Mouse (Mus musculus) lung, postnatal 0 days (tissue): ENCODE data around the gene Abcc6. TPM values are rescaled to one million over a fixed set of nuclear protein-coding genes. Genes with fewer than 3 reads are reported as not detected.

Experiments used
- ATAC-seq: fragments of 200-750 bp; cut with Nextera tagmentation; 2 replicates; pipeline ENCODE4 v1.8.0; 2017; ENCODE audit warnings: moderate library complexity
- DNase-seq: peaks from one replicate; pipeline ENCODE4 v3.0.0-alpha.2; 2016; ENCODE audit warnings: low spot score
- H3K27ac ChIP-seq: fragments of 300-500 bp; sonication (generic); 2 replicates; pipeline ENCODE4 v1.5.1; 2014; ENCODE audit warnings: antibody characterized with exemption, mild to moderate bottlenecking, low read length, mixed read lengths
- H3K27me3 ChIP-seq: fragments of 300-500 bp; sonication (generic); replicated peaks from 2 replicates; pipeline ENCODE4 v1.6.1; 2014; ENCODE audit warnings: low read length, mixed read lengths; ENCODE audit not compliant: insufficient read depth
- H3K36me3 ChIP-seq: fragments of 300-500 bp; sonication (generic); 2 replicates; pipeline ENCODE4 v1.6.1; 2014; ENCODE audit warnings: low read length, mixed read lengths; ENCODE audit not compliant: insufficient read depth
- H3K4me1 ChIP-seq: fragments of 300-500 bp; sonication (generic); 2 replicates; pipeline ENCODE4 v1.6.1; 2014; ENCODE audit warnings: antibody characterized with exemption, low read depth, low read length, mixed read lengths; ENCODE audit not compliant: insufficient read depth
- H3K4me2 ChIP-seq: fragments of 300-500 bp; sonication (generic); replicated peaks from 2 replicates; pipeline ENCODE4 v1.6.1; 2014; ENCODE audit warnings: low read depth, mild to moderate bottlenecking, low read length, moderate library complexity, mixed read lengths
- H3K4me3 ChIP-seq: fragments of 300-500 bp; sonication (generic); 2 replicates; pipeline ENCODE4 v1.5.1; 2014; ENCODE audit warnings: low read depth, low read length
- H3K9ac ChIP-seq: fragments of 300-500 bp; sonication (generic); replicated peaks from 2 replicates; pipeline ENCODE4 v1.6.1; 2014; ENCODE audit warnings: low read depth, mild to moderate bottlenecking
- H3K9me3 ChIP-seq: fragments of 300-500 bp; sonication (generic); 2 replicates; pipeline ENCODE4 v1.6.1; 2016; ENCODE audit warnings: low read length, mixed read lengths
- CTCF ChIP-seq: IDR thresholded peaks from 2 replicates; pipeline ENCODE4 v1.5.1; 2016; ENCODE audit warnings: antibody characterized with exemption, mild to moderate bottlenecking
- EP300 ChIP-seq: IDR thresholded peaks from 2 replicates; pipeline ENCODE4 v1.6.1; 2016; ENCODE audit warnings: antibody characterized with exemption, mild to moderate bottlenecking, control low read depth
- WGBS: fragments of 180-500 bp; shearing (Covaris S2); extraction: QIAGEN DNeasy Blood & Tissue Kit; methylation state at CpG from one replicate; pipeline ENCODE4 v1.1.7; 2014; 5-methylcytosine and 5-hydroxymethylcytosine counted together
- polyA plus RNA-seq: library from polyadenylated mRNA; unstranded; fragments of >200 nt; fragmentation: Nextera tagmentation; extraction: Ambion mirVana; gene quantifications from 2 replicates; pipeline ENCODE4 v1.2.1, GENCODE M21; 2015

Abcc6 gene
- polyA plus RNA-seq, 1 experiment from 2014 or later = 0.26 TPM

DNA sequence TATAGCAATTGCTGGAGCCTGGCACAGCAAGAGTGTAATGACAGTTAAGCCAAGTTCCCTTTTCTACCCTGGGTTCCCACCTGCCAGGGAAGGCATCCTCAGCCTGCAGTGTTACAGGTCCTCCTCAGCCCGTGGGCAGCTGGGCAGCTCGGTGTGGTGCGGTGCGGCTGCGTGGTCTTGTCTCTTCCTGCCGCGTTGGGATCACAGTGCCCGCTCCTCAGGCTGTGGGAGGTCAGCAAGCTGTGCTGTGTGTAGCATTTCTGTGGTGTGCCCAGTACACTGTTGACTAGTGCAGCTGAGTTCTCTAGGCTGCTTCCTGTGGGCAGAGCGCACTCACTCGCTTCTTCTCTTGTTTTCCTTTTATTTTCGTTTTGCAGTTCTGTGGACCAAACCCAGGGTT is 28.8 kb upstream of the Abcc6 start:
- H3K4me3 ChIP-seq = no peak overlapping the region
- H3K36me3 ChIP-seq = peaks cover 18% of the 10 kb centered on the region
- no peak overlapping the region for H3K9ac ChIP-seq
- no peak overlapping the region for H3K27ac ChIP-seq
- no peaks in the 10 kb centered on the region for H3K4me1 ChIP-seq
- no peak for TF ChIP-seq EP300
- no peak for TF ChIP-seq CTCF
- DNase-seq (no peak), ATAC-seq (no peak)
- WGBS = 91% methylated on average over 11 of the region's 11 CpGs
- no peaks in the 10 kb centered on the region for H3K27me3 ChIP-seq
- no peak overlapping the region for H3K4me2 ChIP-seq
- H3K9me3 ChIP-seq = no peaks in the 10 kb centered on the region

GRCm38 (mm10) chr7:46053566-46053965 is 23.5 kb upstream of the Abcc6 start:
- Histone ChIP-seq H3K9me3 (no peaks in the 10 kb centered on the region), H3K27ac (no peak overlapping the region), H3K4me2 (no peak overlapping the region), H3K36me3 (peaks cover 10% of the 10 kb centered on the region; the same call in 1 of the 2 replicates), H3K4me1 (no peaks in the 10 kb centered on the region), H3K27me3 (no peaks in the 10 kb centered on the region), H3K9ac (no peak overlapping the region), H3K4me3 (no peak overlapping the region)
- no peak for TF ChIP-seq EP300
- TF ChIP-seq CTCF = no peak
- ATAC-seq (no peak), DNase-seq (no peak)
- WGBS = 86% methylated on average over 3 of the region's 3 CpGs

GRCm38 (mm10) chr7:46052161-46052821 is 22.2 kb upstream of the Abcc6 start:
- H3K9me3 ChIP-seq = no peaks in the 10 kb centered on the region
- 84% methylated on average over 4 of the region's 4 CpGs for WGBS
- no peak overlapping the region for H3K9ac ChIP-seq
- H3K4me2 ChIP-seq = no peak overlapping the region
- no peak overlapping the region for H3K4me3 ChIP-seq
- H3K27ac ChIP-seq = no peak overlapping the region
- no peak for ATAC-seq
- no peak for DNase-seq
- H3K4me1 ChIP-seq = no peaks in the 10 kb centered on the region
- peaks cover 10% of the 10 kb centered on the region; the same call in 1 of the 2 replicates for H3K36me3 ChIP-seq
- TF ChIP-seq CTCF = peak; percentile 41
- TF ChIP-seq EP300 = no peak
- H3K27me3 ChIP-seq = no peaks in the 10 kb centered on the region

- Histone ChIP-seq H3K4me2 (no peak overlapping the region), H3K9me3 (no peaks in the 10 kb centered on the region), H3K27ac (no peak overlapping the region), H3K27me3 (no peaks in the 10 kb centered on the region), H3K36me3 (peaks cover 19% of the 10 kb centered on the region; the same call in 1 of the 2 replicates), H3K9ac (no peak overlapping the region), H3K4me3 (no peak overlapping the region), H3K4me1 (no peaks in the 10 kb centered on the region)
- 93% methylated on average over 7 of the region's 7 CpGs for WGBS
- no peak for DNase-seq
- ATAC-seq = no peak
- TF ChIP-seq CTCF = no peak
- no peak for TF ChIP-seq EP300
Observed at GRCm38 (mm10) chr7:46049981-46050380, 19.9 kb upstream of the Abcc6 start.

GRCm38 (mm10) chr7:46047873-46048562 is 17.9 kb upstream of the Abcc6 start:
- H3K9me3 ChIP-seq = no peaks in the 10 kb centered on the region
- no peak overlapping the region for H3K9ac ChIP-seq
- DNase-seq (no peak), ATAC-seq (no peak)
- no peak for TF ChIP-seq EP300
- no peak for TF ChIP-seq CTCF
- no peaks in the 10 kb centered on the region for H3K4me1 ChIP-seq
- no peaks in the 10 kb centered on the region for H3K27me3 ChIP-seq
- WGBS = 88% methylated on average over 13 of the region's 13 CpGs
- H3K36me3 ChIP-seq = peaks cover 21% of the 10 kb centered on the region; the same call in 1 of the 2 replicates
- H3K4me3 ChIP-seq = no peak overlapping the region
- no peak overlapping the region for H3K4me2 ChIP-seq
- H3K27ac ChIP-seq = no peak overlapping the region

DNA sequence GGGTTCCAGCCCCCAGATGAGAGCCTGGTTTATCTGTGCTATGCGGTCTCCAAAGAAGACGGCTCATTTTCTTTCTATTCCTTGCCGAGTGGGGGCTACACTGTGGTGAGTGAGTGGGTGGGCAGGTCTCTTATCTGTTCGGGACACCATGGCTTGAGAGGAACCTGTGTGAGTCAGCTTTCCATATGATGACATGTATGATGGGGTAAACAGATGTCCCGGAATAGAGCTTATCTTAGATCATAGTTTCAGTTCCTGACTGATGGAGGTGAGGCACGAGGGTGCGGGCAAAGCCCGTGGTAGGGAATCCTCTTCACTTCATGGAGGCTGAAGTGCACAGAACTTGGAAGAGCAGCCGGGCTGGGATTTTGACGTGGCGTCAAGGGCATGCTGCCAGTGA is 15.8 kb upstream of the Abcc6 start:
- 86% methylated on average over 11 of the region's 11 CpGs for WGBS
- peaks cover 20% of the 10 kb centered on the region; the same call in 1 of the 2 replicates for H3K36me3 ChIP-seq
- TF ChIP-seq CTCF (no peak), EP300 (no peak)
- DNase-seq (no peak), ATAC-seq (no peak)
- H3K4me3 ChIP-seq = no peak overlapping the region
- H3K4me1 ChIP-seq = no peaks in the 10 kb centered on the region
- H3K4me2 ChIP-seq = no peak overlapping the region
- H3K9me3 ChIP-seq = no peaks in the 10 kb centered on the region
- no peaks in the 10 kb centered on the region for H3K27me3 ChIP-seq
- no peak overlapping the region for H3K9ac ChIP-seq
- H3K27ac ChIP-seq = no peak overlapping the region
